Mouse (Mus musculus) C2C12 (cell line): ENCODE results near the gene Slco3a1.

ENCODE experiments used
- CTCF ChIP-seq: IDR thresholded peaks from one replicate; pipeline ENCODE4 v1.5.1; 2011; ENCODE audit not compliant: control insufficient read depth, insufficient read depth, insufficient read length
- MAX ChIP-seq: IDR thresholded peaks from one replicate; pipeline ENCODE4 v1.6.1; 2011; ENCODE audit warnings: mild to moderate bottlenecking, control low read depth
- USF1 ChIP-seq: IDR thresholded peaks from one replicate; pipeline ENCODE4 v1.6.1; 2011; ENCODE audit warnings: low read depth, mild to moderate bottlenecking, control low read depth, moderate library complexity

DNA sequence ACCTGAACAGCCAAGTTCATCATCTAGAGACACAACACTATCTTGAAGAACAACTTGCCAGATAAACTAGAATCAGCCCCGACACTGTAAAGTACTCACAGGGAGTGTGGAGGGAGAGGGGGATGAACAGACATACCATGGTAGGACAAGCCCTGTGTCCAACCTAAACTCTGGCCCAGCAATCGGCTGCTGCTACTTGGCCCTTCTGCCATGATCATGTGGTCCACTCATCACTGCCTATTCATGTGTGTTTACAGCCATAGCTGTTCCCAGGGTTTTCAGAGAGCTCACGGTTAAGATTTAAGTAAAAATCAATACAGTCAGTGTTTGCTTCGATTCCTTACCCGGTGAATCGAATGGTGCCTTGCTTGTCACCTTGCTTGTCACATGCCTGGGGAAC is 7.9 kb downstream of the Slco3a1 start:
- TF ChIP-seq CTCF, result no peak
- no peak for TF ChIP-seq USF1
- no peak for TF ChIP-seq MAX
